Mouse (Mus musculus) lung, postnatal 36 days (tissue): Measurements from ENCODE around the gene Gnl1.
A peak's percentile ranks its signal among the peaks of the same experiment; 100 is the strongest.
"Not testable (repeated sequence)": the region's sequence is repeated elsewhere in the genome, so short reads cannot be mapped to it uniquely, and the experiment has no call there.

Experiments
- DNase-seq: peaks from one replicate; pipeline ENCODE4 v3.0.0; 2022; ENCODE audit warnings: mixed read lengths

Gnl1 gene

GRCm38 (mm10) chr17:36028879-36029619 lies 49.4 kb downstream of the Gnl1 start:
- DNase-seq: no peak

- peak; percentile 21 for DNase-seq
Measured at GRCm38 (mm10) chr17:36030046-36030702, 50.5 kb downstream of the Gnl1 start.

DNA sequence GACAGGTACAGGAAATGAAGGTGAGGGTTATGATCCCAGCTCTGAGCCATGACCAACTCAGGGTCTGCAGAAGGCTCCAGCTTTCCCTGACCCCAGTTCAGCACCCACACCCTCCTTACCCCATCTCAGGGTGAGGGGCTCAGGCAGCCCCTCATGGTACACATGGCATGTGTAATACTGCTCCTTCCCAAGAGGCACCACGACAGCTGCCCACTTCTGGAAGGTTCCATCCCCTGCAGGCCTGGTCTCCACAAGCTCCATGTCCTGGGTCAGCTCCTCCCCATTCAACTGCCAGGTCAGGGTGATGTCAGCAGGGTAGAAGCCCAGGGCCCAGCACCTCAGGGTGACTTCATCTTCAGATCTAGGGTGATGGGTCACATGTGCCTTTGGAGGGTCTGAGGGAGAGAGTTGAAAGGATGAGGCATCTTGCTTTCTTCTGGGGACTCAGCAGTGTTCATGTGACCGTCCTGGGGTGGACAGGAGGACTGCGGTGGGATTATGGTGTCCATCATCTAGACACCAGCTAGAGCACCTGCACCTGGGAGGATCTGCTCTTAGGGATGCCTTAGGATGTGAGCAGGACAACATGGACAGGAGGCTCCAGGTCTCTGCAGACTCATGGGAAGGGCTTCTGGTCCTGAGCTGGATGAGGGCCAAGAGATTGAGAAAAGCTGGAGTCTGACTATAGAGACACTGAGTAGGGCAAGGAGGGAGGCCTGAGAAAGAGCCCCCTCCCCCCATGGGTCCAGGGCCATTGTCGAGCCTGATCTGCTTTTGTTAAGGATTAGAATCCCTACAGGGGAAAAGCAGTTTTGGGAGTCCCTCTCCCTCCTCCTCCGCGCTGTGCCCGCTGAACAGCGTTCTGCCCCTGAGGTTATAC lies 51.3 kb downstream of the Gnl1 start:
- DNase-seq: not testable (repeated sequence)

GRCm38 (mm10) chr17:36031583-36032331 lies 52.1 kb downstream of the Gnl1 start:
- peak; percentile 89 for DNase-seq

DNA sequence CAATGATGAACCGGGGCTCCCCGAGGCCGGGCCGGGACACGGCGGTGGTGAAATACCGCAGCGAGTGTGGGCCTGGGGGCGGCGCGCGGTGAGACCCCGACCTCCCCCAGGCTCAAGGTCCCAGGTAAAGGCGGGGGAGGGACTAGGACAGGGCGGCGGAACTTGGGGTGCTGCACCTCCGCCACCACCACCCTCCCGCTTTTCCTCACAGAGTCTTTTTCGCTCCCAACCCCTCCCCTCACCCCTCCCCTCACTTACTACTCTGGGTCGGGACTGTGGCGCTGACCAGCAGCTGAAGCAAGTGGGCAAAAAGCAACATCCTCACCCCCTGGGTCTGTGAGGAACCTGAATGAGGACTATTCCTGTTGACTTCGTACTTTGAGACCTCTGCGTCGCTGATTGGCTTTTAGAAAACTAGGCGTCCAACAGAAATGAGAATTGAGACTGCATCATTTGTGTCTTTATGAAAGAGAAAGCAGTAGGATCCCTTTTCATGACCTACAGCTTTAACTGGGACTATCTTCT lies 52.8 kb downstream of the Gnl1 start, which contains the start of gene H2-T23:
Gene H2-T23, minus strand, starts transcription at position 505 of the 525 bp plus-strand sequence.
- peak; percentile 86 for DNase-seq

GRCm38 (mm10) chr17:36034524-36034923 lies 54.9 kb downstream of the Gnl1 start:
- not testable (repeated sequence) for DNase-seq

DNA sequence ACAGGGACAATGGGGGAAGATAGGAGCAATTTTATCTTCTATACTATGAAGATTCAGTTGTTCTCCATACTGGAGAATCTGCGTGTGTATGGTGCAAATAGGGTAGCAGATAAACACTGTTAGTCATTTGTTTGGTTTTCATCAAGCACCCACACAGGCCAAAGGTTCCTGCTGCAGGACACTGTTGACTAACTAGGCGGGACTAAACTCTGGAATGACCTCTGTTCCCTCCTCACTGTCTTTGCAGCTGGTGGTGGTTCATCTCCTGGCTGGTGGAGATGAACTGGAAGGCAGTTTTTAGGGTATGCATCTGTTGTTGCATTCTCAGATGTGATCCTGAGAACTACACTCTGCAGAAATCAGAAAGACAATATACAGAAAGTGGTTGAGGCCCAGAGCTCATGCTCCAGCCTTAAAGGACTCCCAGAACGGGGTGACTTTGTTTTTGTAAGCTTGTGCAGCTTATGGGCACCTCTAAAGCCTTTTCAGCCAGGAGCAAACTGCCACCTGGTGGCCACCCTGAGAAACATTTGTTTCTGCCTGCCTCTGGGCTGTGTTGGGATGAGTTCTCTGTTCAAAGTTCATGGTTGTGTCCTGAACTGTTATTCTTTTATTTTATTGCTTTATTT lies 55.5 kb downstream of the Gnl1 start:
- peak; percentile 79 for DNase-seq

DNA sequence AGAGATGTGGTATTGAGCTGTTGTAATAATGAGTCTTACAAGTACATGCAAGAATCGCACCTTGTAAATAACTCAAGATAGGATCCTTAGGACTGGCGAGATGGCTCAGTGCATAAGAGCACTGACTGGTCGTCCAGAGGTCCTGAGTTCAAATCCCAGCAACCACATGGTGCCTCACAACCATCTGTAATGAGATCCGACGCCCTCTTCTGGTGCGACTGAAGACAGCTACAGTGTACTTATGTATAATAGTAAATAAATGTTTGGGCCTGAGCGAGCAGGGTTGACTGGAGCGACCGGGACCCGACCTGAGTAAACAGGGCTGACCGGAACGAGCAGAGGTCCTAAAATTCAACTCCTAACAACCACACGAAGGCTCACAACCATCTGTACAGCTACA lies 56.5 kb downstream of the Gnl1 start:
- DNase-seq: not testable (repeated sequence)
